Mouse (Mus musculus) monocyte, adult 5-6 weeks (primary cell): ENCODE data around the gene Rars2. TPM values are rescaled to one million over a fixed set of nuclear protein-coding genes. Genes with fewer than 3 reads are reported as not detected.

Experiments used
- ATAC-seq: fragments of 153-309, 156-312 bp; replicated peaks from 2 replicates; pipeline ENCODE4 v1.8.0; 2017; ENCODE audit warnings: mild to moderate bottlenecking; ENCODE audit not compliant: low TSS enrichment, insufficient number of reproducible peaks, severe bottlenecking, poor library complexity, low FRiP score
- total RNA-seq: library from RNA; stranded (forward); fragments of 200-1000, 200-491, 200-594 nt; gene quantifications from 3 replicates; pipeline ENCODE4 v1.2.3, GENCODE M21; 2017

Rars2 gene
- total RNA-seq, 1 experiment from 2014 or later = 24.8 TPM

DNA sequence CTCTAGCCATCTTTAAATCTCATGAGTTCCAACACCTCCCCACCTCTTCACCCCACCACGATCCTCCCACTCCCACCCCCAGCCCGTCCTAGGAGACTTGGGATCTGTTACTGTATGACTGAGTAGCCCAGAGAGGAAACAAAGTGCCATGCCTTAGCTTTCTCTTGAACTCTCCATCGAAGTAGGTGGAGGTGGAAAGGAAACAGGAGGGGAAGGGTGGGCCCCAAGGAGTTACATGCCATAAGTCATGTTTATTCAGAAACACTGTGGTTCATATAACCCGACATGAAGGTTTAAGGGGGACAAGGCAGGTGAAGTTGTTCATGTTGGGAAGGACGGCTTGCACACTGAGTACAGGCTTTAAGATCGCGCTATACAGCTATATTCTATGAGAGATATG, 22.6 kb downstream of the Rars2 start:
- no peak for ATAC-seq

DNA sequence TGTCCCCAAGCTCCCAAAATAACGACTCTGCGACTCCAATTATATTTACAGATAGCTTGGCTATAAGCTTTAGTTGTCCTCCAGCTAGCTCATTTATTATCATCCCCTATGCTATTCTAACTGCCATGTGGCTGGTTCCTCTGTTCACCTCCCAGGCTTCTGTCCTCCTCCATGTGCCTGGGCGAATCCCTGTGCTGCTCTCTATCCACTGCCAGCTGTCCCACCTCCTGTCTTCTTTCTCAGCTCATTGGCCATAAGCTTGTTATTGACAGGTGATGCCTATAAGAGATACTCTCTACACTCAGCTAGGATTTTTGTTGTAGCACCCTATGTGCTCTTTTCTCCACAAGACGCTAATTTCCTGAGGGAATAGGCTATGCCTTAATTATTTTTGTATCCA, 23.1 kb downstream of the Rars2 start:
- ATAC-seq = no peak

DNA sequence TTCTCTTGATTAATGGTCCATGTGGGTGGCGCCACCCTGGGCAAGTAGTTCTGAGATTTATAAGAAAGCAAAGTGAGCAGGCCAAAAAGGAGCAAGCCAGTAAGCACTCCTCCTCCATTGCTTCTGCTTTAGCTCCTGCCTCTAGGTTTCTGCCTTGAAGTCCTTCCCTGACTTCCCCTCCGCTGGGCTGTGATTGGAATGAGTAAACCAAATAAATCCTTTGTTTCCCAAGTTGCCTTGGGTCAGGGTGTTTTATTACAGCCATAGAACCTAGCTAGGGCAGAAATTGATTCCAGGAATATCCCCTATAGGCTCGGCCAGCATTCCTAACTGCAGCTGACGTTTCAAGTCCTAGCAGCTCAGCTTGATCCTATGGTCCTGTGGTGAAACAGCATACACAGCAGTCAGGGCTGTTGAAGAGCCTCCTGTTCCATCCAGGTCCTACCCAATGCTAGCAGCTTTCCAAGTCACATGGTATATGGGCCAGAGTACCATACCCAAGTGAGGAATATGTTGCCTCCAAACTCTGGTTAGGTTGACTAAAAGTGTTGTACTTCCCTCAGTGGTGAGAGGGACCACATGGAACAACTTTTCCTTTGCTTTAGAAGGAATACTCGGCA, 25.1 kb downstream of the Rars2 start:
- no peak for ATAC-seq

DNA sequence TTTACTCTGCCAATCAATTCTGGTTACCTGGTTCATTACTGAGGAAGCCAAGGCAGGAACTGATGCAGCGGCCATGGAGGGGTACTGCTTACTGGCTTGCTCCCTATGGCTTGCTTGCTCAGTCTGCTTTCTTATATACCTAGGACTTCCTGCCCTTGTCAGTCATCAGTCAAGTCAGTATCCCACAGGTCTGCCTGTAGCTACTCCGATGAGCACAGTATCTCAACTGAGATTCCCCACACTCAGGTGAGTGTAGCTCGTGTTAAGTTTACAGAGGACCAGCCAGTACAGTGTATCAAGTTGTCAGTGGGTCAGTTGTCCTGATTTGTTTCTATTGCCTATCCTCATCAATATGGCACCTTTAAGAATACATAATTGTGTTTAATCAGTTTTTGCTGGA, 26.0 kb downstream of the Rars2 start:
- no peak for ATAC-seq

DNA sequence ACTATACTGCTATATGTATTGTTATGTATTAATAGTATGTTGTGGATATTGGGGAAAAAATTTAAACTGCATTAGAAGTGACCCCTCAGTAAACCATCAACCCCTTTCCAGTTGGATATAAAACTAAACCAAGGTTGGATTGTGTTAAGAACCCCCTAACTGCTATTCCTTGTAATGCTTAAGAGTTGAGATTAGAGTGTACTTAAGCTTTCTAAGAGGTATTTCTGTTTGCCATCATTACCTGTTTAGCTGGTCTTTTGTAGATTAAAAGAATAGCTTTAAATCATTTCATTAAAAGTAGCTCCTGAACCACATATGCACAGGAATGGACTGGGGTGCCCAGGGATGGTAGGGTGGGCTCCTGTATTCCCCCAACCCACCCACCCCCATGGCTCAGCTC, 30.0 kb downstream of the Rars2 start:
- ATAC-seq = no peak

DNA sequence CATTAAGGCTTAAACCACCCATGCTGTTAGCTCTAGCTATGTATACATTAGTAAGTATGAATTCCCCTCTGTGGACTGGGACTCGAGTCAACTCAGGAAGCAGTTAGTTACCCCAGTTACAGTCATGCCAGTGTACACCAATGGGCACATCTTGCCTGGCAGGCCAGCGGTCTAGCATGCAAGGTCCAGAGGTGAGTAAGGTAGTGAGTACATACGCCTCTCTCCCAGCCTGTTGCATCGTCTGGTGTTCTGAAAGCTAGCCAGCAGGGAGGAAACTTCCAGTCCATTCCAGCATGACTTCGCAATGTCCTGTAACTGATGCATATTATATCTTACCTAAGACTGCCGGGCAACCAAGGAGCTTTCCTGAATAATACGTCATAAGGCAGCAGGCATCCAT, 38.4 kb downstream of the Rars2 start:
- no peak for ATAC-seq

DNA sequence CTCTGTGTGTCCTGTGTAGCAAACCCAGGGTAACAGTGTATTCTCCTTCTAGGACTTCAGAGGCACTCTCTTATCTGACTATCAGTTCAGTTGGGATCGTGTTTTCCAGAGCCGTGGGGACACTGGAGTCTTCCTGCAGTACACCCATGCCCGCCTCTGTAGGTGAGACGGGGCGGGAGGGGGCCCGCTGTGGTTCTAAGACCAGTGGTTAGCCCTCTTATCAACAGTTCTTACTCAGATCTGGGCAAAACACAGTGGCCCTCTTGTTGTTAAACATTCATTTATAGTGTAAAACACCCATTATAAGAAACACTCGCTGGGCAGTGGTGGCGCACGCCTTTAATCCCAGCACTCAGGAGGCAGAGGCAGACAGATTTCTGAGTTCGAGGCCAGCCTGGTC, 41.3 kb downstream of the Rars2 start:
- ATAC-seq = no peak

DNA sequence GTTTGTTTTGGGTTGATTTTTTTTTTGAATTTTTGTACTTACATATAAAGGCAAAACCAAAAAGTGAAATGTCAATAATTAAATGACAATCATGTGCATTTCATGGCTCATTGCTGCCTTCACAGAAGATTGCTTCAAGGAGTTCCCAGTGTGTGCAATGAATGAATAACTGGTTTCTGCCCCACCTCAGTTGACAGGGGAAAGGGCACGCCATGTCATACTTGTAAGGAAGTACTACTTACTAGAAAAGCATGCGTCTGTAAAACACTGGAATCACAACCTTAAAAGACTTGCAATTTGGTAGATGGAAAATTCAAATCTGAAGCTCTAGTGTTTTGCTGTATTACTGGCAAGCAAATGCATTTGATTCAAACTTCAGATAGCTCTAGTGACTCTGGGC, 44.3 kb downstream of the Rars2 start:
- ATAC-seq = no peak

DNA sequence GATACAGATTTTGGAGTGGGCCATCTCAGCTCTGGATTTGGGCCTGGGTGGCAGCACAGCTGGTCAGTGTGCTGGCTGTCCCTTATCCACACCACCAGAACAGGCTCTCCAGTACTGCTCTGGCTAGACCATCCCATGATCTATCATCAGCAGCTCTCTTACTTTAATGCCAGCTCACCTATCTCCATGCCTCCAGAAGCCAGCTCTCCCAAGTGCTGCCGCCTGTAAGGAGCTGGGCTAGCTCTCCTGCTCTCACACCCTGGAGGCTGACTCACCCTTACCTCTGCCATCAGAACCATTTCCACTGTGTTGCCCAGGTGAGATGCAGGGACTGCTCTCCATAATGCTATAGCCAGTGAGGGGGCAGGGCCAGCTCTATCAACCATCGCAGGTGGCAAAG, 46.8 kb downstream of the Rars2 start:
- ATAC-seq = 0 out of 2 replicates have a peak, but pooled peaks have one; percentile 31

DNA sequence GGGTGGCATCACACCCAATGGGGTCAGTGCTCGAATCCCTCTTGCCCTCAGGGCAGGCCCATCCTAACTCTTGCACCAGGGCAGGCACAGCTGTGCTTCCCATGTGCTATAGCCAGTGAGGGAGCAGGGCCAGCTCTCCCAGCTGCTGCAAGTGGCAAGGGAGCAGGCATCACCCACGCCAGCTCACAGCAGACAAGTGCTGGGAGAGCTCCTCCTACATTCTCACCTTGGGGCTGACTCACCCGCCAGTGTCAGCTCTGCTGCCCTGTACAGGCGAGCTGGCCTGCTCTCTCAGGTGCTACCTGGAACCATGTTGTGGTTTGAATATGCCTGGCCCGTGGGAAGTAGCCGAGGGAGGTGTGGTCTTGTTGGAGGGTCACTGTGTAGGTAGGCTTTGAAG, 47.2 kb downstream of the Rars2 start:
- no peak for ATAC-seq

DNA sequence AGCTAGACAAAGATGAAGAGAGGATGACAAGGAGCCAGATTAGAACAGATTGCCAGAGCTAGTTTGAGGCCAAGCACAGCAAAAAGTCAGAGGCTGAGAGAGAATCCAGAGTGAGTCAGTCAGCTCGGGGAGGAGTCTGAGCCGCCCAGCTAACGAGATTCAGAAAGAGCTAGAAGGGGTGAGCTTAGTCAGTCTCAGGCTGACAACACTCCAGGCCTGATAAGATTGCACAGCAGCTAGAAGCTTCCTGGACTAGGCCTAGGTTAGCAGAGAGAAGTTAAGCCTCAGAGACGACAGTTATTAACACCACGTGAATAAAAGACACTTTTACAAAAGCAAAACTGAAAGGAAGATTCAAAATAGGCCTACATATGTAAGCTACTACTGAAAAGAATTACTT, 53.2 kb downstream of the Rars2 start:
- no peak for ATAC-seq

DNA sequence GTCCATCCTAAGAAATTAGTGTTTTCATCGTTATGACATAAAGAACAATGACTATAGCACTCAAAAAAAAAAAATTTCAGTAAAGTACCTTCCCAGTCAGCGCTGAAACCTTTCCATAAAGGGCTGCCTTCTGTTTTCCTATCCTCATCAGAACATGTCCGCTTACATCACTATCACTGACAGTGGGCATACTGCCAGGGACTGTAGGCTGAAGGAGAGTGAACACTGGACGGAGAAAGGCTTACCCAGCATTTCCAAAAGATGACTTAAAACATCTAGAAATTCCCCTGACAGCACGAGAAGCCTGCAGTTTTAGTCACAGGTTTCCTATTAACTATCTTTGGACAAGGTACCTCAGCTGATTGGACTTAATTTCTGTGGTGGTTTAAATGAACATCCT, 59.0 kb downstream of the Rars2 start:
- ATAC-seq = no peak

DNA sequence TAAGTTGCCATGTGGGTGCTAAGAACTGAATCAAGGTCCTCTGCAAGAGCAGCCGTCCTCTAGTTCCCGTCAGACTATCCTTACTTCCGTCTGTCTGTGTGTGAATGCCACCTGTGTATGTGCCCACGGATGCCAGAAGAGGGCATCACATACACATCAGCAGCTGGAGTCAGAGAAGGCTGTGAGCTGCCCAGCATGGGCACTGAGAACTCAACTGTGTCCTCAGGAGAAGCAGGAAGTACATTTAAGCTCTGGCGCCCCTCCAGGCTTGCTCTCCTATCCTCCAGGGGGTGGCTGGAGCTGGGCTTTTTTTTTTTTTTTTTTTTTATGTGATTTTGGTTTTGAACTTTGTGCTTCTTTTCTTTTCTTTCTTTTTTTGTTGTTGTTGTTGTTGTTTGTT, 65.8 kb downstream of the Rars2 start:
- ATAC-seq = 0 out of 2 replicates have a peak, but pooled peaks have one; percentile 17

DNA sequence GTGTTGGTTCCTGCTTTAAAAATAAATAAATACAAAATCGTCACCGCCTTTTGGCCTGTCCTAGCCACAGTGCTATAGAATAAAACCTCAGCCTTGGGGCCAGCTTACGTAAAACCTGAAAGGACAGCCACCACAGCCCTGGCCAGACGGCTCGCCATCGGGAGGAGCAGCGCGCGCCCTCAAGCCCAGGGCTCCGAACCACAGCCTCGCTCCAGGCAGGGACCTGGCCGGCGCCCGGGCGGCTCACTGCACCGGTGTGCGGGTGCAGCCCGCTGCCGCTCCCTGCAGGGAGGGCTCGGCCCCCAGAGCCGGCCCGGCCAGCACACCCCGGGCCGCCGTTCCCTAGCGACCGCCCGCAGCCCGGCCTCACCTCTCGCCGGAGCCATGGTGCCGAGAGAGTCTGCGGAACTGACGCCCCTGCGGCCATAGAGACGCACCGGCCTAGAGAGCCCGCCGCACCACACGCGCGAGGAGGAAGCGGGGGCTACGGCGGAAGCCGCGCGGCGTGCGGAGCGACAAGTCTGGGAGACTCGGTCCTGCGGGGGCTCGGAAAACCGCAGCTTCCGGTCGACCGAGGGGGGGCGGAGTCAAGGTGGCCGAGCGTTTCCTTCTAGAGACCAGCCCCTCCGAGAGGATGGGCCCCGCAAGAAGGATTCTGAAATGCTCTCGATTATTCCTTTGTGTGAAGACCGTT, 72.3 kb downstream of the Rars2 start, which contains the start of gene Slc35a1:
TSS of gene Slc35a1 (minus strand) at position 565 of the 694 bp plus-strand sequence.
- ATAC-seq = peak; percentile 96

DNA sequence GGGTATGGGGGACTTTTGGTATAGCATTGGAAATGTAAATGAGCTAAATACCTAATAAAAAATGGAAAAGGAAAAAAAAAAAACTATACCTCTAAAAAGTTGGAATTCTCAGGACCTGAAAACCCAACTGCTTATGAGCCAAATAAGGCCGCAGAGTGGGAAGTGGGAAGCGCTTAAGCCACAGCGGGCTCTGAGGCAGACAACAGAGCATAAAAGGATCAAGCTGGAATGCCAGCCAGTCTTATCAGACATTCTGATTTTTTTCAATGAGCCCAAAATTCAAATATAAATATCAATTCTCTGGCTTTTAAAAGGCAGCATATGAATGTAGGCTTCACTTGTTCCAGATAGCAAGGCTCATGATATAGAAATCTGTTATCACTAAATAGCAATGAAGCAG, 73.3 kb downstream of the Rars2 start:
- ATAC-seq = no peak

DNA sequence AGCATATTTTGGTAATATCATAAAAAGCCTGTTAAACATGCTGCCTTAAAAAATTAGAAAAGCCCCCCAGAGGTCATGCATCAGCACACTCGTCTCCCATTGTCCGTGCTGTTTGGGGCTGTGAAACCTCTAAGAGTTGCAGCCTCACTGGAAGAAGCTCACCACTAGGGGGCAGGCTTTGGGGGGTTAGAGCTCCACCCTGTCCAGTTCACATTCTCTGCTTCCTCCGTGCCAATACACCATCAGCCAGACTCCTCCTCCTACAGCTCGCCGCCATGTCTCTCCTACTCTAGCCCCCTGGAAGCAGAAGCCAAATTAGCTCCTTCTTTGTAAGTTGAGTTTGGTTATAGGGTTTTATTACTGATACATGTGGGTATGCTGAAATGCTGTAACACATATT, 86.8 kb downstream of the Rars2 start:
- peak; percentile 43; the same call in 1 of the 2 replicates for ATAC-seq

DNA sequence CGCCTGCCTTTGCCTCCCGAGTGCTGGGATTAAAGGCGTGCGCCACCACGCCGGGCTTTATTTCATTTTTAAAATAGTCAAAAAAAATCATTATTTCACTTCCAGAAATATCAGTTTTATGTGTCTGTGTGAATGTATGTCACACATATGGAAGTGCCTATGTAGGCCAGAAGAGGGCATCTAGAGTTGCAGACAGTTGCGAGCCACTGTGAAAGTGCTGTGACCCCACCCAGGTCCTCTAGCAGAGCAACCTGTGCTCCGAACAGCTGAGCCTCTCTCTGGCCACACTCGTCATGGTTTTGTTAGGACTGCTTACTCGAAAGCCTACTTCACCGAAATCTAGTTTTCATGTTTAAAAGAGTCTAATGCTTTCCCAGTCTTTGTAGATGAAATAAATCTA, 87.5 kb downstream of the Rars2 start:
- no peak for ATAC-seq

DNA sequence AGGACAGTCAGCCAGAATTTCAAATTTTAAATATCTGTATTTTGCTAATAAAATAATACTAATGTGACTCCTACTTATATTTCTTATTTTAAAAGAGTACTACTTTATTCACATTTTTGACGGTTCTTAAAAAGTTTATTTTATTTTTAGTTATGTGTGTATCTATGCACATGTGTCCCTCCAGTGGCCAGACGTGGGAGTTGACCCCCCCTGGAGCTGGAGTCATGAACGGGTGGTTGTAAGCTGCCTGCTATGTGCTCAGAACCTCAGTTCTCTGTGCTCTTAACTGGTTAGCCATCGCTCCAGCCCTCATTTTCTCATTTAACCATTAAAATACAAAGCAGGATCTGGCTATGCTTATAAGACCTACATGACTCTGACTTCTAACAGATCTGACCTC, 88.3 kb downstream of the Rars2 start:
- ATAC-seq = no peak

DNA sequence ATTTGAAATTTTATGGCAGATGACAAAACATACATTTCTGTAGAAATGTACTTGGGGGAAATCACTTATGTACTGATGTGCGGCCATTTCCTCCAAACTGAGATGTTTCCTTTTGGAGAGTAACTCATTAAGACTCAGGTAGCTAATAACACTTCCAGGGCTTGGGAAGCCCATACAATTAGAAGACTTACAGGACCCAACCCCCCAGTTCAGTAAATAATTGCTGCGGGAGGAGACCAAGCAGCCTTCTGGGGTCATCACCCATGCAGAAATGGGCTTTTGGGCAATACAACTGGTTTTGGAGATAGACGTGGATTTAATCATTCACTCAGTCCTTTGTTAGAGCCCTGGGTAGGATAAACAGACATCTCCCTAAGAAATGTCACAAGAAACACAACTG, 92.5 kb downstream of the Rars2 start:
- no peak for ATAC-seq

DNA sequence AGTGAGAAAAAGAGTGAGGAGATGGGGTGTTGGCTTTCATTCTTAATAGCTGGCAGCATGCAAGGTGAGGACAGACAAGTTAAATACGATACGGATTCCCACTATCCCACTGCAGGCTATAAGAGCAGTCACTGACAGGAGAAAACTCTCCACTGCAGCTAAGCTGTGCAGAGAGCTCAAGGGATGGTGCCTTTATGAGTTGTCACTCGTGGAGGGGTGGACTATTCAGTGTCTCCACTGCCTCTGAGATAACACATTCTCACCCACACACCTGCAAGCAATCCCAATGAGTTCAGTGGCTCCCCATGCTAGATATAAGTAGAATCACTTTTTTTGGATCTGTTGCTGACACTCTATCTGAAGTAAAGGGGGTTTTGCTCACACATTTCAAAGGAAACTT, 93.4 kb downstream of the Rars2 start:
- no peak for ATAC-seq
